Mouse (Mus musculus) right cerebral cortex, adult 2 months (tissue): ENCODE results near the gene Arhgap24.

ENCODE experiments used
- DNase-seq, 2 experiments: peaks; one replicate each; pipeline ENCODE4 v3.0.0; 2021 to 2022; ENCODE audit warnings: low spot score in 2 of 2

The Arhgap24 gene

DNA sequence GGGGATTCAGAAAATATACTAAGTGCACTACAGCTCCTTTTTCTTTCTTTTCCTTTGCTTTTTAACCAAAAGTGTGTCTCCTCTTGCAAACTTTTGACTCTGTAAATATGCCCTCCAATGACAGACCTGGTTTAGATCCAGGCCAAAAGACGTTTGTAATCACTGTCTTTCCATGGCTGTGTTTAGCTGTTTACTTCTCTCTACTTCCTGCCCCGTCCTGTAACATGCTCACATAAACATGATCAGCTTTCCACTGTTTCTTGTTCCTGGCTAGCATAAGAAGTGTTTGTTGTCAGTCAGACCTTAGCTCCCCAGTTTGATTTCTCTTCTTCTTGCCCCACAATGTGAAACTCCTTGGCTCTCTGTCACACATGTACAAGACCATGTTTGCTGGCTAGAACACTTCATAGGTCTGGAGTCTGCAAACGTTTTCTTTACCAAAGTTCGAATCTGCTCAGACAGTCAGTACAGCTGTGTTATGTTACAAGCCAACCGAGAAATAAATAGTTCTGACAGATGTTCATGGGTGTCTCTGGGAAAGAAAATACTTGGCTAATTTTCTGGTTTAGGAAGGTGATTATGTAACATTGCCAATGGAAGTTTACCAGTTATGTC is 189.6 kb downstream of the Arhgap24 start:
- DNase-seq = no peak

DNA sequence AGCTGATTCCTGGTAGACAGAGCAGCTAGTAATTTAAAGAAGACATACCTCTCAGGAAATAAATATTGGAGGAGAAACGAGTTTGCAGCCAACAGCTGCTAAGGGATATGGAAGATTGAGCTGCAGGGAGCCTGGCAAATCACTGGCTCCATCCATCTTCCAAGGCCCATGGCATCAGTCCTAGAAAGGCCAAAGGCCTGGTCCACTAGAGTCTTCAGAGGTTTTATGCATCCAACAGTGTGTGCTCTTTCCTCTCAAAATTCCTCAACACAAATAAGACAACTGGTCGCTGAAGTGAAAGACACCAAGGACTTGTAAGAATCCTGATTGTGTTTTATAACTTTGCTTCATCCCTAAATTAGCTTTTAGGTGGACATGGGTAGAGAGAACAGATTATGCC is 194.1 kb downstream of the Arhgap24 start:
- DNase-seq = no peak

- DNase-seq = no peak
Measured at GRCm38 (mm10) chr5:102677176-102677575, 196.0 kb downstream of the Arhgap24 start.

DNA sequence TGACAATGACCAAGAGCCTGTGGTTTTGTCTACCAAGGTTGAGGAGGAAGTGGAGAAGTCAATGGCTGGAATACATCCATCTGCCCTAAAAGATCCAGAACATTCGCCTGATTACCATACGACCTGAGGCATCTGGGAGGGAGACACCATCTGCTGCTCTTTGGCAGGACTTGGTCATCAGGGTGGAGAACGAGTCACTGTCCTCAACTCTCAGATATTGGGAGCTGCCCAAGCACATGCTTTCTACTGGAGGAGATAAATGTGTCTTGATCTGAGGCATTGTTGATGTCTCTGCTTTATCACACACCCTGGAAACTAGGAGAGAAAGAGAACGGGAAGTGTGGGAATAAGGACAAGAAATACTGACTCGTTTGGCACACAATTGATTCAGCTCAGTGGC is 206.5 kb downstream of the Arhgap24 start:
- no peak for DNase-seq

DNA sequence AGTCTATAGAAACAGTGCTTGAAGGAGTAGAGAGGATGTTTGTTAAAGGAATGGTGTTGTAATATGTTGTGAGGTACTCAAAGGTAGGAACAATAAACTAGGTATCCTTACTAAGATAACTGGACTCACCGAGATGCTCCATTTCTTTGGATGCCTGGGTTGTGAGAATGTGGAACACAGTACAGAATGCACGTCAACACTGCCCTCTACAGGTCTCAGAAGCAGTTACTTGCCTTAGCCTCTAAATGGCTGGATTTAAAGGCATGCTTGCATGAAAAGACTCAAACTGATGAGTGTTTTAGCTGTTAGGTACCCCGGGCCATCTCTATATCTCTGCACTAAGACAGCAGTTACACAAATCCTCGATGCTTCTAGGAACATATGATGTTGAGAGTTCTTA is 211.3 kb downstream of the Arhgap24 start:
- DNase-seq = peak; percentile 79 to 80

- DNase-seq = no peak
Measured at GRCm38 (mm10) chr5:102693192-102693591, 212.0 kb downstream of the Arhgap24 start.

DNA sequence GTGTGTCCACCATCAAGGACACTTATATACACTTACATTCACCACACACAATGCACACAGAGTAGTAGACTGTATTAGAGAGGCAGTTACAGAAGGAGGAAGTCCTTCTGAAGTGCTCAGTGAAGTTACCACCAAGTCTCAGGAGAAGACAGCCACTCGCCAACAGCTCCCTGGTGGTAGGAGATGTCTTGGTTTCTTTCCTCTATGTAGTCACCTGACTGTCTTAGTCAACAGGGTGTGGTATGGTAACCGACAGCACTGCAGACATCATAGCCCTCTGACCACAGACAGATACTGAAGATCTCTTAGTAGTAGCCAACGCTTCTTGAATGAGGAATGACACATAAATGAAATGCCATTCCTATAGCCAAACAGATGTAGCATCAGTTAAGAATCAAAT is 212.7 kb downstream of the Arhgap24 start:
- DNase-seq = no peak

GRCm38 (mm10) chr5:102697784-102698183 is 216.6 kb downstream of the Arhgap24 start:
- no peak for DNase-seq

DNA sequence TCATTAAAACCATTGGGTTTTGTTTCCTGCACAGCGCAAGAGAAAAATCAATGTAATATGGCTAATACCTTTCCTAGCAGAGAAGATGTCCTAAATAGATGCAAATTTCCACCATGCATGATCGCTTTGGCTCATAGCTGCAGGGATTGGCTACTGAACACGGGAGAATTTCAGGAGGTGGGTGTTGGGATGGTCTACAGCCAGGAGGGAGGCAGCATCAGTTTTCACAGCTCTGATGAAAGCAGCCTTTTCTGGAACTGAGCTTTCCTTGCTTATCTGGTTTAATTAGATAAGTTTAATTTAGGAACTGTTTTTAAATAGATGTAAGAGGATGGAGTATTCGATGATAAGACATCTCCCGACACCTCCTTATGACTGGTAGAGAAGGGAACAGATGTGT is 217.2 kb downstream of the Arhgap24 start:
- peak; percentile 17 to 18 for DNase-seq

DNA sequence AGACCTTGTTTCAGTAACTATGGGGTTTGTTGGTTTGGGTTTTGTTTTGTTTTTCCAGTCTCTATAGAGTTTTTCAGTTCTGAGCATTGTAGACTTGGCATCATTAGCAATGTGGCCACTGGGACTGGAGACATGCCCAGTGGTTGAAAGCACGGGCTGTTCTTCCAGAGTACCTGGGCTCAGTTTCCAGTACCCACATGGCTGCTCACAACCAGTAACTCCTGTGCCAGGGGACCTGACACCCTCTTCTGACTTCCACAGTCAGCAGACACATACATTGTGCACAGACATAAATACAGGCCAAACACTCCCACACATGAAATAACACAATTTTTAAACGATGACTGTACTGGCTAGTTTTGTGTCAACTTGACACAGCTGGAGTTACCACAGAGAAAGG is 217.7 kb downstream of the Arhgap24 start:
- DNase-seq = peak in 1 of 2 experiments; percentile 21

GRCm38 (mm10) chr5:102702581-102702980 is 221.4 kb downstream of the Arhgap24 start:
- no peak for DNase-seq

GRCm38 (mm10) chr5:102703325-102704099 is 222.3 kb downstream of the Arhgap24 start:
- peak; percentile 73 to 82 for DNase-seq

DNA sequence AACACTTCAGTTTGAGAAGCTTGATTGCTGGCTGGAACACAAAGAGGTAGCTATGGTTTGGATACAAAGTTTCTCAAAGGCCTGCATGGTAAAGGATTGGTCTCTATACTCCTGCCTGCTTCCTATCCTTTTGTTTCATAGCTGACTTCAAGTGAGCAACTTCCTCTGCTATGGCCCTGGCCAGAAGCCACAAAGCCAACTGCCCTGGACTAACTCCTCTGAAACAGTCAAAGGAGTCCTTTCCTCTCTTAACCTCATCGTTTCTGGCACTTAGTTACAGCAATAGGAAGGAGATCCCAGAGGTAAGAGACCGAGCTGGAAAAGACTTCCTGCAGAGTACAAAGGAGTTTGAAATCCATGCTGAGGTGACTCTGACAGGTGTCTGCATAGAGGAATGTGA is 224.0 kb downstream of the Arhgap24 start:
- DNase-seq = no peak

DNA sequence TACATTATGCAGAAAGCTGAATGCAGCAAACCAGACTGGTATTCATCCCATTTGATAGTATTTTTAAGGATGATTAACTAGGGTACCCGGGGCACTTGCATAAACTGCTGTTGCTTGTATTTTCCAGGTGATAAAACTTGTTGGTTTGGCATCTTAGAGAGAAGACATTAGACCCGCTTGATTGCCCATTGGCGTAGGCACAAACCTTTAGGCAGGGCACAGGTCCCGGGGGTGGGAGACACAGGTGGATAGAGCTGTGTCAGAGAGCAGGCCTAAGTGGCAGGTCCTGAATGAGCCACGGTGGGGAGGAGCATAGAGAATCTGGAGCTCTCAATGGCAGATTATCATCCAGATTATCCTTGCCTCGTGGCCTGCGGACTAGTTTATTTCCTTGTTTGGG is 229.1 kb downstream of the Arhgap24 start:
- DNase-seq = no peak

DNA sequence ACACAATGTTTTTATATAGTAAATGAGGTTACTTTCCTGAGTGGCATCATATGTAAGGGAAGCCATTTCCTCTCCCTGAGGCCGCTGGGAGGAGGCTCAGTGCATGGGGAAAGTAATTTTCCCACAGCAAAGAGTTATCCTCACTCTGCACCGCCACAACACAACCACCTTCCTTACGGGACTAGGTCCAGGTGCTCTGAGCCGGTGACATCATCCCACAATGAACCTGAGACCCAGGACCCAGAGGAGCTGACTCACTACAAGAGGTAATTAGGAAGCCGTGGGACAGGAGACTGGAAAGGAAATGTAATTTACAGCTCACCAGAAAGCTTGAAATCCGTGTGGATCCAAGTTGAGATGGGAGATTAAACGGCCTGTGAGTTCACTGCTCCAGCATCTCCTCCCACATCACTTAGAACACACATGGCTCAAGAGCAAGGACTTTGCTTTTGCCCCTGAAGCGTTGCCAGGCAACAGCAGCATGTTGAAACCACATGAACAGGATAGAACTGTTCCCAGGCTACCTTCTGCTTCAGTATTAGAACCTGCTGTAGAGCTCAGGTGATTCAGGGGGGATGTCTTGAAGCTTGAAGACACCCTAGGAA is 238.3 kb downstream of the Arhgap24 start:
- no peak for DNase-seq

DNA sequence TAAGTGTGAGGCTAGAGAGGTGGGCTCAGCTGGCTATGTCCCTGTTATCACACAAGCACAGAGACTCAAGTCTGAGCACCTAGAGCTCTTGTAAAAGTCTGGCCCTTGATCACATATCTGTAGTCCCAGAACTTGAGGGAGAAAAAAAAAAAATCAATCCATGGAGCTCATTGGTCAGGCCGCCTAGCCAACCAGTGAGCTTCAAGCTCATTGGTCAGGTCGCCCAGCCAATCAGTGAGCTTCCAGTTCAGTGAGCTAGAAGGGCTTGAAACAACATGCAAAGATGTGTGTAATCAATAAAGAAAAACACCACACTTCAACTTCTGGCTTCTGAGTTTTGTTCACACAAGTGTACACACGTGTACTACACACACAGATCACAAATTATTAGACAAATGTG is 242.4 kb downstream of the Arhgap24 start:
- no peak for DNase-seq

DNA sequence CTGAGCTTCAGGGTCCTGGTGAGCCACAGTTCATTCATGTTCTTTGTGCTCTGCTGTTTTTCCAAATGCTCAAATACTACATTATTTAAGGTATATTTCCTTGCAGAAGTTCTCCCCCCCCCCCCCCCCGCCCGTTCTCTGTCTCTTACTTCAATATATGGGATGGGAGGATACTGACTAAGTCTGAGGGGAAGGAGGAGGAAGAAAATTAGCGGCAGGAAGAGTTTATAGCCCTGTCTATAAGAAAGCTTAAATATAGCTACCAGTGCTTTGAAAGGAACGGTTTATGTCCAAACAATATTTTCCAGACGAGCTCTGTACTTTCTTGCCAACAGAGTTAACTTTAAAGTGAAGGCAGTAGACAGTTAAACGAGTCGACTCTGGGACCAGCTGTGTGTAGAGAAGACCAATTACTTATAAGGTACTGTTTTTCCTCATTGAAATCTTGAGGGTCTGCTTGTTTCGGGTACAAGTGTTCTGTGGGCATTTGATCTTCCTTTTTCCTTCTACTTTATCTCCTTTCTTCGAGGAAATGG is 243.7 kb downstream of the Arhgap24 start:
- no peak for DNase-seq

DNA sequence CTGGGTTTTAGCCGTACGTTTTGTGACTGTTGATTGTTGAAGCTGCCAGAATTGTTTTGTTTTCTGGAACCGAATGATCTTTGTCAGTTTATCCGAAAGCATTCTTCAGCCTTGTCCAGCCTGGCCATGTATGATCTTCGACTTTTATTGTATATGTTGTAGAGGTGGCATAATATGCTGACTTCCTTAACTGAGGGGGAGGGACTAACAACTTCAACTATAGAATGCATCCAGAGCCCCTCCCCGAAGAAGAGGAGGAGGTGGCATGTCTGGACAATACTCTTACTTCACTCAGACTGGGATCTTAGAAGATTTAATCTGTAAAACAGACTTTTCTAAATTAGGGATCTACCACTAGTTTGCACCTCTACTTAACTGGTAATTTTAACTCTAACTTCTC is 244.2 kb downstream of the Arhgap24 start:
- DNase-seq = no peak

- no peak for DNase-seq
Measured at GRCm38 (mm10) chr5:102726985-102727384, 245.8 kb downstream of the Arhgap24 start.

DNA sequence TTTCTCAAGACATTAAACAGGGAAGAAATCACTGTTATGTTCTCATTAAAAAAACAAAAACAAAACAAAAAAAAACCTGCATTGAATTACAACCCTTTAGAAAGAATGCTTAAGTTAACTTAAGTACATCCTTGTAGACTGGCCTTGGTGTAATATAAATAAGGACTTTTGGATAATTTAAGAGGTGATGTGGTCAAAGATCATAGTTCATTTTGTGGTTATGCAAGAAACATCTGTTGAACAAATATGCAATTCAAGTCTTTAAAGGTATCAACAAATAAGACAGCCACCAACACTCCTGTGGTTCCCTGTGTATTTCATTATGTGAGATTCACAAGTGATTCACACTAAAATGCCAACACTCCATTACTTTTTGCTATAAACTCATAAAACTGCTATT is 247.3 kb downstream of the Arhgap24 start:
- DNase-seq = no peak

DNA sequence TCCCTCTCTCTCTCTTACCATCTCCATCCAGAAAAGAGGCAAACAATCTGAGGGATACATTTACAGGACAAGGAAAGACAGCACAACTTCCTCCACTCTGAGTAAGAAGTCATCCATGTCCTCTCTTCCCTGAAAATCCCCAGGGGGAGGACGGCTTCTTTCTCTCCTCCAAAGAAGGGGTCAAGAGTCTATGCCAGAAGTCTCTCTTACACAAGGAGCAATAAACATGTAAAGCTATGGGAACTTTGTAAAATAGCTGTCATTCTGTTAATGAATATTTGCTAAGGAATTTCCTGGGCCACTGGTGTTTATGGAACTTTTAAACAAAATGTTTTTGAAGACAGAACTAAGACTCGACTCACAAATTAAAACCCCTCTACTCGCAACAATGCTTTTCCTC is 248.3 kb downstream of the Arhgap24 start:
- DNase-seq = no peak

GRCm38 (mm10) chr5:102736131-102736530 is 254.9 kb downstream of the Arhgap24 start:
- DNase-seq = no peak
